Mouse (Mus musculus) testis, adult 2 months (tissue): ENCODE measurements around the gene Ninl.

Experiments
- CTCF ChIP-seq: fragments of 200-500 bp; IDR thresholded peaks from 2 replicates; pipeline ENCODE4 v1.5.1; 2012; ENCODE audit warnings: low read depth, mild to moderate bottlenecking, inconsistent platforms, low read length, moderate library complexity; ENCODE audit not compliant: control insufficient read depth, insufficient read depth, insufficient replicate concordance
- POLR2A ChIP-seq: fragments of 200-500 bp; IDR thresholded peaks from 2 replicates; pipeline ENCODE4 v1.6.1; 2012; ENCODE audit warnings: low read depth, mild to moderate bottlenecking, inconsistent platforms, low read length, moderate library complexity; ENCODE audit not compliant: control insufficient read depth

- TF ChIP-seq POLR2A = no peak
- TF ChIP-seq CTCF = no peak
Measured at GRCm38 (mm10) chr2:150997618-150998017, 41.6 kb downstream of the Ninl start.
